Mouse (Mus musculus): ENCODE data around the gene Edf1. TPM values are rescaled to one million over a fixed set of nuclear protein-coding genes. Genes with fewer than 3 reads are reported as not detected.

Edf1 gene
- polyA plus RNA-seq, 1 experiment: 513 TPM

GRCm38 (mm10) chr2:25556296-25556695 is 1.4 kb upstream of the Edf1 start:
- H3K79me2 ChIP-seq (ENCODE audit: control insufficient read depth, insufficient read depth): peaks cover 33% of the 10 kb centered on the region
- TF ChIP-seq TCF3 (IDR thresholded peaks at IDR 0.05; ENCODE audit: insufficient read length, low read depth) (no peak), MYOD1 (IDR thresholded peaks at IDR 0.05; ENCODE audit: control insufficient read depth in 1 of 3, insufficient read length in 2 of 3, low read depth in 2 of 3) (no peak), CEBPB (IDR thresholded peaks at IDR 0.05; ENCODE audit: insufficient read depth, poor library complexity, severe bottlenecking) (no peak), USF1 (IDR thresholded peaks at IDR 0.05; ENCODE audit: low read depth) (no peak), MYOG (IDR thresholded peaks at IDR 0.05; ENCODE audit: control insufficient read depth in 1 of 3, insufficient read depth in 1 of 3, insufficient read length in 2 of 3, low read depth in 2 of 3) (no peak), MAX (IDR thresholded peaks at IDR 0.05; ENCODE audit: low read depth) (no peak), POLR2AphosphoS2 (IDR thresholded peaks at IDR 0.05; ENCODE audit: insufficient read length, low read depth) (no peak), SRF (IDR thresholded peaks at IDR 0.05; ENCODE audit: control insufficient read depth, insufficient read length, low read depth) (no peak), E2F4 (IDR thresholded peaks at IDR 0.05; ENCODE audit: insufficient read depth) (no peak), REST (IDR thresholded peaks at IDR 0.05; ENCODE audit: insufficient read depth, insufficient read length) (no peak), POLR2A (IDR thresholded peaks at IDR 0.05; ENCODE audit: insufficient read length, low read depth) (no peak), TCF12 (IDR thresholded peaks at IDR 0.05; ENCODE audit: insufficient read depth, poor library complexity, severe bottlenecking) (no peak)
- no peak overlapping the region for H3ac ChIP-seq (ENCODE audit: control insufficient read depth, insufficient read length)
- H3K36me3 ChIP-seq (ENCODE audit: control insufficient read depth, insufficient read depth): peaks cover 7% of the 10 kb centered on the region
- no peaks in the 10 kb centered on the region for H3K27me3 ChIP-seq (ENCODE audit: control insufficient read depth, insufficient read depth, insufficient read length)
- H3K4me2 ChIP-seq (ENCODE audit: low read depth): no peak overlapping the region
- peak overlapping the region; percentile 80 for H3K4me3 ChIP-seq

GRCm38 (mm10) chr2:25557964-25558360 is 315 bp downstream of the Edf1 start:
- TF ChIP-seq REST (IDR thresholded peaks at IDR 0.05; ENCODE audit: insufficient read depth, insufficient read length): no peak
- TF ChIP-seq MYOG (IDR thresholded peaks at IDR 0.05; ENCODE audit: control insufficient read depth in 1 of 3, insufficient read depth in 1 of 3, insufficient read length in 2 of 3, low read depth in 2 of 3): no peak
- TF ChIP-seq MYOD1 (IDR thresholded peaks at IDR 0.05; ENCODE audit: control insufficient read depth in 1 of 3, insufficient read length in 2 of 3, low read depth in 2 of 3): no peak
- no peak for TF ChIP-seq TCF3 (IDR thresholded peaks at IDR 0.05; ENCODE audit: insufficient read length, low read depth)
- TF ChIP-seq SRF (IDR thresholded peaks at IDR 0.05; ENCODE audit: control insufficient read depth, insufficient read length, low read depth): no peak
- no peak for TF ChIP-seq TCF12 (IDR thresholded peaks at IDR 0.05; ENCODE audit: insufficient read depth, poor library complexity, severe bottlenecking)
- TF ChIP-seq E2F4 (IDR thresholded peaks at IDR 0.05; ENCODE audit: insufficient read depth): no peak
- no peak for TF ChIP-seq POLR2A (IDR thresholded peaks at IDR 0.05; ENCODE audit: insufficient read length, low read depth)
- no peak for TF ChIP-seq USF1 (IDR thresholded peaks at IDR 0.05; ENCODE audit: low read depth)
- Histone ChIP-seq H3K4me3 (peak overlapping the region; percentile 80), H3K4me2 (ENCODE audit: low read depth) (peak overlapping the region; percentile 88), H3K79me2 (ENCODE audit: control insufficient read depth, insufficient read depth) (peaks cover 33% of the 10 kb centered on the region), H3K27me3 (ENCODE audit: control insufficient read depth, insufficient read depth, insufficient read length) (no peaks in the 10 kb centered on the region), H3ac (ENCODE audit: control insufficient read depth, insufficient read length) (peak overlapping the region; percentile 29), H3K36me3 (ENCODE audit: control insufficient read depth, insufficient read depth) (peaks cover 20% of the 10 kb centered on the region)

- Histone ChIP-seq H3K4me2 (ENCODE audit: low read depth) (peak overlapping the region; percentile 88), H3ac (ENCODE audit: control insufficient read depth, insufficient read length) (peak overlapping the region; percentile 29), H3K27me3 (ENCODE audit: control insufficient read depth, insufficient read depth, insufficient read length) (no peaks in the 10 kb centered on the region), H3K4me3 (peak overlapping the region; percentile 80), H3K36me3 (ENCODE audit: control insufficient read depth, insufficient read depth) (peaks cover 28% of the 10 kb centered on the region), H3K79me2 (ENCODE audit: control insufficient read depth, insufficient read depth) (peaks cover 33% of the 10 kb centered on the region)
- TF ChIP-seq MYOG (IDR thresholded peaks at IDR 0.05; ENCODE audit: control insufficient read depth in 1 of 3, insufficient read depth in 1 of 3, insufficient read length in 2 of 3, low read depth in 2 of 3) (no peak), MYOD1 (IDR thresholded peaks at IDR 0.05; ENCODE audit: control insufficient read depth in 1 of 3, insufficient read length in 2 of 3, low read depth in 2 of 3) (no peak), POLR2AphosphoS2 (IDR thresholded peaks at IDR 0.05; ENCODE audit: insufficient read length, low read depth) (no peak), E2F4 (IDR thresholded peaks at IDR 0.05; ENCODE audit: insufficient read depth) (no peak)
Observed at GRCm38 (mm10) chr2:25558774-25559173, 1.1 kb downstream of the Edf1 start.

GRCm38 (mm10) chr2:25560551-25560950 is 2.9 kb downstream of the Edf1 start:
- Histone ChIP-seq H3K27me3 (ENCODE audit: control insufficient read depth, insufficient read depth, insufficient read length) (no peaks in the 10 kb centered on the region), H3ac (ENCODE audit: control insufficient read depth, insufficient read length) (no peak overlapping the region), H3K36me3 (ENCODE audit: control insufficient read depth, insufficient read depth) (peaks cover 30% of the 10 kb centered on the region), H3K79me2 (ENCODE audit: control insufficient read depth, insufficient read depth) (peaks cover 33% of the 10 kb centered on the region), H3K4me3 (no peak overlapping the region), H3K4me2 (ENCODE audit: low read depth) (no peak overlapping the region)
- TF ChIP-seq TCF12 (IDR thresholded peaks at IDR 0.05; ENCODE audit: insufficient read depth, poor library complexity, severe bottlenecking): no peak
- peak; percentile 38 for TF ChIP-seq POLR2AphosphoS2 (IDR thresholded peaks at IDR 0.05; ENCODE audit: insufficient read length, low read depth)

- H3ac ChIP-seq (ENCODE audit: control insufficient read depth, insufficient read length): no peak overlapping the region
- peaks cover 33% of the 10 kb centered on the region for H3K79me2 ChIP-seq (ENCODE audit: control insufficient read depth, insufficient read depth)
- H3K36me3 ChIP-seq (ENCODE audit: control insufficient read depth, insufficient read depth): peaks cover 30% of the 10 kb centered on the region
- no peak overlapping the region for H3K4me2 ChIP-seq (ENCODE audit: low read depth)
- no peaks in the 10 kb centered on the region for H3K27me3 ChIP-seq (ENCODE audit: control insufficient read depth, insufficient read depth, insufficient read length)
- no peak overlapping the region for H3K4me3 ChIP-seq
- TF ChIP-seq MAX (IDR thresholded peaks at IDR 0.05; ENCODE audit: low read depth): no peak
- no peak for TF ChIP-seq SRF (IDR thresholded peaks at IDR 0.05; ENCODE audit: control insufficient read depth, insufficient read length, low read depth)
- TF ChIP-seq E2F4 (IDR thresholded peaks at IDR 0.05; ENCODE audit: insufficient read depth): no peak
- no peak for TF ChIP-seq MYOD1 (IDR thresholded peaks at IDR 0.05; ENCODE audit: control insufficient read depth in 1 of 3, insufficient read length in 2 of 3, low read depth in 2 of 3)
- no peak for TF ChIP-seq USF1 (IDR thresholded peaks at IDR 0.05; ENCODE audit: low read depth)
Observed at GRCm38 (mm10) chr2:25561946-25562345, 4.3 kb downstream of the Edf1 start.

Data from myocyte (in vitro differentiated cells).